Mouse (Mus musculus) heart, embryonic 16.5 days (tissue): ENCODE data around the gene Thrsp. TPM values are rescaled to one million over a fixed set of nuclear protein-coding genes. Genes with fewer than 3 reads are reported as not detected.

Source experiments
- ATAC-seq: fragments of 200-750 bp; cut with Nextera tagmentation; replicated peaks from 2 replicates; pipeline ENCODE4 v1.8.0; 2017; ENCODE audit warnings: moderate number of reproducible peaks; ENCODE audit not compliant: insufficient read depth, low FRiP score; ENCODE audit errors: extremely low read depth
- H3K27ac ChIP-seq: fragments of 300-500 bp; sonication (generic); 2 replicates; pipeline ENCODE4 v1.5.1; 2014; ENCODE audit warnings: mild to moderate bottlenecking, low read length, control low read depth, moderate library complexity
- H3K27me3 ChIP-seq: fragments of 300-500 bp; sonication (generic); 2 replicates; pipeline ENCODE4 v1.6.1; 2014; ENCODE audit warnings: low read length, mixed read lengths; ENCODE audit not compliant: control insufficient read depth, insufficient read depth
- H3K36me3 ChIP-seq: fragments of 300-500 bp; sonication (generic); 2 replicates; pipeline ENCODE4 v1.6.1; 2014; ENCODE audit not compliant: control insufficient read depth, insufficient read depth
- H3K4me1 ChIP-seq: fragments of 300-500 bp; sonication (generic); 2 replicates; pipeline ENCODE4 v1.6.1; 2014; ENCODE audit warnings: low read length, mixed read lengths; ENCODE audit not compliant: control insufficient read depth, insufficient read depth
- H3K4me2 ChIP-seq: fragments of 300-500 bp; sonication (generic); 2 replicates; pipeline ENCODE4 v1.6.1; 2014; ENCODE audit warnings: low read depth, mild to moderate bottlenecking, control low read depth, low read length
- H3K4me3 ChIP-seq: fragments of 300-500 bp; sonication (generic); 2 replicates; pipeline ENCODE4 v1.5.1; 2014; ENCODE audit warnings: mild to moderate bottlenecking, control low read depth, low read length
- H3K9ac ChIP-seq: fragments of 300-500 bp; sonication (generic); 2 replicates; pipeline ENCODE4 v1.6.1; 2014; ENCODE audit warnings: low read length, control low read depth
- H3K9me3 ChIP-seq: fragments of 300-500 bp; sonication (generic); replicated peaks from 2 replicates; pipeline ENCODE4 v1.6.1; 2016; ENCODE audit warnings: low read length; ENCODE audit not compliant: control insufficient read depth
- WGBS: fragments of 180-500 bp; shearing (Covaris S2); extraction: QIAGEN DNeasy Blood & Tissue Kit; methylation state at CpG from one replicate; pipeline ENCODE4 v1.1.7; 2014; 5-methylcytosine and 5-hydroxymethylcytosine counted together
- polyA plus RNA-seq: library from polyadenylated mRNA; unstranded; fragments of >200 nt; fragmentation: Nextera tagmentation; extraction: Ambion mirVana; gene quantifications from 2 replicates; pipeline ENCODE4 v1.2.1, GENCODE M21; 2015

The Thrsp gene
- polyA plus RNA-seq, 1 experiment from 2014 or later: 2.0 TPM

DNA sequence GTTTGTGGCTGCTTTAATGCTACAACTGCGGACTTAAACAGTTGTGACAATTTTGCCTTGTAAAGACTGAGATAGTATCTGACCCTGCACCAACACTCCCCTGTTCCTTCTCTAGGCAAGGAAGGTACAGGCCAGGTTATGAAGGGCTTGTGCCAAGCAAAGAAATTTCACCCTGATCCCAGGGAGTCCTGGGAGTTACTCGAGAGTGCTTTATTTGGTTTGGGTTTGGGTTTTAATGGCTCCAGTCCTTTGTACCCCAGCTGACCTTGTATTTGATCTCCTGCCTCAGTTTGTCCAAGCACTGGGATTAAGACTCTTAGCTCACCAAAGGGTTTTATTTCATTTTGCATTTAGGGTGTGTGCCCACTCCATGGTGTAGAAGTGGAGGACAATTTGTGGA is 6.4 kb downstream of the Thrsp start:
- H3K4me1 ChIP-seq: 0 out of 2 replicates have a peak, but pooled peaks cover 6% of the 10 kb centered on the region
- H3K9me3 ChIP-seq: no peaks in the 10 kb centered on the region
- no peak overlapping the region for H3K4me2 ChIP-seq
- no peaks in the 10 kb centered on the region for H3K27me3 ChIP-seq
- no peak overlapping the region for H3K27ac ChIP-seq
- H3K4me3 ChIP-seq: no peak overlapping the region
- no peak for ATAC-seq
- 92% methylated on average over 2 of the region's 2 CpGs for WGBS
- H3K9ac ChIP-seq: no peak overlapping the region
- H3K36me3 ChIP-seq: peaks cover 40% of the 10 kb centered on the region

DNA sequence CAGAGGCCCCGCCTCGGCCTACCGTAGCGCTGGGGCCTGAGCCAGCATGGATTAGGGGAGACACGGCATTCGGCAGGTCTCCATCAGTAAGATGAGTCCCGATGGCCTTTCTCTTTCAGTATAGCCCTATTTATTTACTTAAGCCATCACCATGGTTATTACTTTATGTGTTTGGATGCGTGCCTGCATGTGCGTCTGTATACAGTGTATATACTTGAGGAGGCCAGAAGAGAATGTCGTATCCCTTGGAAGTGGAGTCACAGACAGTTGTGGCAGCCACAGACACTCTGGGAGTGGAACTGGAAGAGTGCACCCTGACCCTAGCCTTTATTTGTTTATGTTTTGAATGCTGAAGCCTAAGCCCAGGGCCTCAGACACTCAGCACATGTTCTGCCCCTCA is 10.4 kb downstream of the Thrsp start:
- Histone ChIP-seq H3K9me3 (peaks cover under 1% of the 10 kb centered on the region; the same call in 1 of the 2 replicates), H3K4me2 (no peak overlapping the region), H3K4me3 (no peak overlapping the region), H3K36me3 (peaks cover 52% of the 10 kb centered on the region), H3K9ac (no peak overlapping the region), H3K4me1 (peaks cover 5% of the 10 kb centered on the region), H3K27me3 (no peaks in the 10 kb centered on the region), H3K27ac (no peak overlapping the region)
- WGBS: 83% methylated on average over 10 of the region's 10 CpGs
- ATAC-seq: no peak

DNA sequence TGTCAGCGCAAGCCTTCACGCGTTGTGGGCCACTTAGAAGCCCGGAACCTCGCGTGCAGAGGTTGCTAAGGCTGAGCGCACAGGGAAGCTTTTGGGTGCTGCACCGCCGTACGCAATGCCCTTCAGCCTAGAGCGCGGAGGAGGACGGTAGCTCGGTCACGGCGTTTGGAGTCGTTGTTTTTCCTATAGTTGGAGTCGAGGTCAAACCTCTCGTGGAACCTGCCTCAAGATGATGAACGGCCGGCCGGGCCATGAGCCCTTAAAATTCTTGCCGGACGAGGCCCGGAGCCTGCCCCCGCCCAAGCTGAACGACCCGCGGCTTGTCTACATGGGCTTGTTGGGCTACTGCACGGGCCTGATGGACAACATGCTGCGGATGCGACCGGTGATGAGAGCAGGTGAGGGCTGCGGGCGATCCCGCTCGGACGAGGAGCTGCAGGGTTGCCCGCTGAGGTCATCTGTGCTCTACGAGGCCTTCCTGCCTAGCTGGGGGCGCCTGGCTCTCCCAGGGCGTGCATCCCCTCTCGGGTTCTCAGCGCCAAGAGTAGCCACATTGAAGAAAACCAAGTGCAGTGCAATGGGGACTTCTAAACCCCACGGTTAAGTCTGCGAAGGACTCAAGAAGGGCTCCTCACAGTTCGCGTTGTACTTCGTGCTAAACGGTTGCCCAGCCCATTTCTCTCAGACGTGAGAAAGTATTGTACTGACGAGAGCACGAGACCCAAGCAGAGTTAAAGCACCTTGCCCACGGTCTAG is 17.4 kb downstream of the Thrsp start, which contains the start of gene Ndufc2:
TSS of gene Ndufc2 (plus strand) at position 44 of the 756 bp plus-strand sequence.
- Histone ChIP-seq H3K9me3 (peaks cover 4% of the 10 kb centered on the region; the same call in 1 of the 2 replicates), H3K4me3 (peak within 1 kb of the TSS; percentile 88), H3K4me1 (peaks cover 17% of the 10 kb centered on the region), H3K4me2 (peak within 1 kb of the TSS; percentile 66), H3K36me3 (peaks cover 16% of the 10 kb centered on the region), H3K27me3 (no peaks in the 10 kb centered on the region), H3K27ac (peak within 1 kb of the TSS; percentile 95), H3K9ac (peak within 1 kb of the TSS; percentile 100)
- under 1% methylated on average over 54 of the region's 54 CpGs for WGBS
- ATAC-seq: peak; percentile 87

DNA sequence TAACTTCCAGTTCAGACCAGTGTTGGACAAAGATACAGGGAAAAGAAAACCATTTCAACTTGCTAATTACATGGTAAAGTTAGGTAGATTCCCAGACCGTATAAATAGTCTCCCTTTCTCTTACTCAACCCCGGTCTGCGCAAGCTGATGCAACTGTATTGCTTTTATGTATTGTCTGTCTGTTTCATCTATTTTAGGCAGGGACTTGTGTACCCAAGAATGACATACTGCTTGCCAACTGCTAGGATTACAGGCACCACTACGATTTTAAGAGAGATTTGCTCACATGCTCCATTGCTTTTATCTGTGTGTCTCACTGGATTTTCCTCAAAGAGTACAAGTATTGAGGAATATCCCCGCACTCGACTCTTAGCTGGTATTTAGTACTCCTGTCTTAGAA is 18.6 kb downstream of the Thrsp start:
- no peak overlapping the region for H3K27ac ChIP-seq
- no peak overlapping the region for H3K4me2 ChIP-seq
- H3K4me3 ChIP-seq: no peak overlapping the region
- no peaks in the 10 kb centered on the region for H3K27me3 ChIP-seq
- WGBS: 90% methylated on average over 6 of the region's 6 CpGs
- no peak for ATAC-seq
- H3K36me3 ChIP-seq: peaks cover 15% of the 10 kb centered on the region
- H3K4me1 ChIP-seq: peaks cover 16% of the 10 kb centered on the region
- H3K9ac ChIP-seq: no peak overlapping the region
- peaks cover 4% of the 10 kb centered on the region; the same call in 1 of the 2 replicates for H3K9me3 ChIP-seq

DNA sequence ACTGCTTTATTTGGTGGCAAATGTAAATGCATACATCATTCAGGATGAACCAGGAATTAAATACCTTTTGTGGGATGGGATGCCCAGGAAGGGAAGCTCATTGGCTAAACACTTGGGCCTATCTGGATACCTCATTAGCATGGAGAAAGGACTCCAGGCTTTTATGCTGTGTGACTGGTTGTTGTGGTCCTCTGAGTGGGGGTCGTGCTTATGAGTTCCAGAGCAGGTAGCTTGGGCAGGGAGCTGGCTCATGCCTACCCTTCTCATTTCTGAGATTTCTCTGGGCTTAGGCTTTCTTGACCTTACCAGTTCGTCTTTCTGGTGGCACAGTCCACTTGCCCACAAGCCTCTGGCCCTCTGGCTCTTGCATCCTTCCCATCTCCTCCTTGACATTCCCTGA is 23.2 kb downstream of the Thrsp start:
- Histone ChIP-seq H3K36me3 (peaks cover 19% of the 10 kb centered on the region), H3K9ac (no peak overlapping the region), H3K27me3 (no peaks in the 10 kb centered on the region), H3K27ac (no peak overlapping the region), H3K4me1 (no peaks in the 10 kb centered on the region), H3K4me2 (no peak overlapping the region), H3K4me3 (no peak overlapping the region), H3K9me3 (no peaks in the 10 kb centered on the region)
- no peak for ATAC-seq
- 75% methylated on average over 2 of the region's 2 CpGs for WGBS

DNA sequence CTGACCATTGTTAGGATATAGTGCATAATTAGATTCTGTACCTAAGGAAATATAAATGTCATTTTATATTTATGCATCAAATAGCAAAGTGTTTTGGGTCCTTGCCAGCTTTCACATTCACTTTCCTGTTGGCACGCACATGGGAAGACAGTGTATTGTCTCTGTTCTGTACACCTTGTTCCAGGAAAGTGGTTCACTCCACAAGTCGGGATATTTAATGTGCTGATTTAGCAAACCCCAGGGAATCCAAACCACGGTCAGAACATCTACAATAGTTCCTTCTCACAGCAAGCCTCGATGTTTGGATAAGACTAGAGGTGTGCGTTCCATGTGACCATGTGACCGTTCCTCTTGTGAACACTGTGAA is 25.5 kb downstream of the Thrsp start:
- Histone ChIP-seq H3K4me1 (no peaks in the 10 kb centered on the region), H3K9me3 (no peaks in the 10 kb centered on the region), H3K9ac (no peak overlapping the region), H3K36me3 (peaks cover 24% of the 10 kb centered on the region), H3K4me2 (no peak overlapping the region), H3K4me3 (no peak overlapping the region), H3K27ac (peak overlapping the region; percentile 16; the same call in 1 of the 2 replicates), H3K27me3 (no peaks in the 10 kb centered on the region)
- no peak for ATAC-seq
- WGBS: 78% methylated on average over 6 of the region's 6 CpGs

DNA sequence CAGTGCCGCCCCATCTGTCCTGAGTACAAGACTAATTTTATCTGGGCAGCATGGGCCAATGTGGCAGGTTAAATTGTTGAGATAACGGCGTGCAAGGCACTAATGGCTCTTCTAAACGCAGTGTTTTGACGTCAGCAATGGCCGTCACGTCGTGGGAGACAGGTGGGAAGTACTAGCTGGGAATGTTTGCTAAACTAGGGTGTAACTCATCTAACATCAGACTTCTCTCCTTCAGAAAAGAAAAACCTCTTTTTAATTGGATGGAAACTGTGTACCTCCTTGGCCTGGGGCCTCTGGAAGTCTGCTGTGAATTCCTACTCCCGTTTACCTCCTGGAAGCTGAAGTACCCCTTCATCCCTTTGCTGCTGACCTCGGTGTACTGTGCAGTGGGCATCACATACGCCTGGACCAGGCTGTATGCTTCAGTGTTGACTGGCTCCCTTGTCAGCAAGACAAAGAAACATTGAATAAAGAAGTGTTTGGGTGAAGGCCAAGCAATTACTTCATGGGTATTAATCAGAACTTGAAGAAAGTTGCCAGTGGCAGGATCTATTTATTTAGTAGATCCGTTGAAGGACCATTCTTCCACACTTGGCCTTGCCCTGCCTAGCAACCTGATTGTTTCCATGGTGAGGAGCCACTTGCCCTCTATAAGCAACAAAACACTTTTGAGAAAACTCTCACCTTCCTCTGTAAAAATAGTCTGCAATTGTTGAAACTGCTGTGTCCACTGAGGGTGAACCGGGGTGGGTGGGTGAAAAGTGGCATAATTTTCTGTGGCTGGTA is 26.0 kb downstream of the Thrsp start:
- H3K4me3 ChIP-seq: no peak overlapping the region
- no peaks in the 10 kb centered on the region for H3K9me3 ChIP-seq
- no peak overlapping the region for H3K4me2 ChIP-seq
- 73% methylated on average over 13 of the region's 13 CpGs for WGBS
- H3K9ac ChIP-seq: no peak overlapping the region
- H3K27me3 ChIP-seq: no peaks in the 10 kb centered on the region
- H3K27ac ChIP-seq: no peak overlapping the region
- 0 out of 2 replicates have a peak, but pooled peaks have one; percentile 18 for ATAC-seq
- H3K36me3 ChIP-seq: peaks cover 29% of the 10 kb centered on the region
- H3K4me1 ChIP-seq: no peaks in the 10 kb centered on the region

DNA sequence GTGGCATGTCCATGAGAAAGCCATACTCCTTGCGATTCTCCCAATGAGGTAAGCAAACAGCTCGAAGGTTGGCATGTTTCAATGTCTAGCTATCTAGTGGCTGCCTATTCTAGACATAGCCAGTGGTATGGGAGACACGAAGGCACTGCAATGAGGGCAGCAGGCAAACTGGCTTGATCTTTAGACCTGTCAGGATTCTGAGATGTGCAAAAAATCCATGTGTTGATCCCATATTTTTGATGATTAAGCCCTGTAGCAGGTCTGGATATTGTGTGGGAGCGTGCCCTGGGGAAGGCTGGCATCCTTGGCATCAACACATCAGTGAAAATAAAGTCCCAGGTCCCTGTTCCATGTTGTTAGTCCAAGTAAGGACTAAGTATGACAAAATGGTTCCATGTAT is 29.0 kb downstream of the Thrsp start:
- Histone ChIP-seq H3K27me3 (no peaks in the 10 kb centered on the region), H3K4me3 (no peak overlapping the region), H3K36me3 (peaks cover 43% of the 10 kb centered on the region), H3K4me1 (no peaks in the 10 kb centered on the region), H3K4me2 (no peak overlapping the region), H3K9ac (no peak overlapping the region), H3K27ac (no peak overlapping the region), H3K9me3 (no peaks in the 10 kb centered on the region)
- 96% methylated on average over 4 of the region's 4 CpGs for WGBS
- no peak for ATAC-seq

DNA sequence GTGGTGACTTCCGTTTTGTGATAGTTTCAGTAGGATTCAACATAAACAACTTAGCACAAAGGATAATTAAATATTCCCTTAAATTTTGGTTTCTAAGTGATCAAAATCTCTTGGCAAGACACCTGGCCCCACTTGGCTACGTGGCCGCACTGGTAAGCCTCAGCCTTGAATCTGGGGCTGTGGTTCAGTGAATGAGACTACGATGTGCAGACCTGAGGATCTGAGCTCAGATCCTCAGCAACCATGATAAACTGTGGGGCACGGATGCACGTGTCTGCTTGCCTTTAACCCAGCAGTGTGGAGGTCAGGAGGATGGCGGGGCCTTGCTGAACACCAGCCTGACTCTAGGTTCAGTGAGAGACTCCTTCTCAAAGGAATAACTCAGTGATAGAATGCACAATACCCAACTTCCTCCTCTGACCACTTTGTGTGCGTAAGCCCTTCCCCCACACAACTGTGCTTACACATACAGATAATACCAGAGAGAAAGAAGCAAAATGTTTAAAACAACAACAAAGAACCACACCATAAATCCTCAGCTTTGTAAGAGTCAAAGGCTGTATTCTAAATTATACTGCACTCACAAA is 29.9 kb downstream of the Thrsp start:
- Histone ChIP-seq H3K36me3 (peaks cover 42% of the 10 kb centered on the region), H3K9me3 (no peaks in the 10 kb centered on the region), H3K27me3 (no peaks in the 10 kb centered on the region), H3K27ac (no peak overlapping the region), H3K4me2 (no peak overlapping the region), H3K4me3 (no peak overlapping the region), H3K4me1 (no peaks in the 10 kb centered on the region), H3K9ac (no peak overlapping the region)
- WGBS: 86% methylated on average over 8 of the region's 8 CpGs
- no peak for ATAC-seq
